ENCODE assay signal across 8 mouse cellular contexts in the genomic region with DNA sequence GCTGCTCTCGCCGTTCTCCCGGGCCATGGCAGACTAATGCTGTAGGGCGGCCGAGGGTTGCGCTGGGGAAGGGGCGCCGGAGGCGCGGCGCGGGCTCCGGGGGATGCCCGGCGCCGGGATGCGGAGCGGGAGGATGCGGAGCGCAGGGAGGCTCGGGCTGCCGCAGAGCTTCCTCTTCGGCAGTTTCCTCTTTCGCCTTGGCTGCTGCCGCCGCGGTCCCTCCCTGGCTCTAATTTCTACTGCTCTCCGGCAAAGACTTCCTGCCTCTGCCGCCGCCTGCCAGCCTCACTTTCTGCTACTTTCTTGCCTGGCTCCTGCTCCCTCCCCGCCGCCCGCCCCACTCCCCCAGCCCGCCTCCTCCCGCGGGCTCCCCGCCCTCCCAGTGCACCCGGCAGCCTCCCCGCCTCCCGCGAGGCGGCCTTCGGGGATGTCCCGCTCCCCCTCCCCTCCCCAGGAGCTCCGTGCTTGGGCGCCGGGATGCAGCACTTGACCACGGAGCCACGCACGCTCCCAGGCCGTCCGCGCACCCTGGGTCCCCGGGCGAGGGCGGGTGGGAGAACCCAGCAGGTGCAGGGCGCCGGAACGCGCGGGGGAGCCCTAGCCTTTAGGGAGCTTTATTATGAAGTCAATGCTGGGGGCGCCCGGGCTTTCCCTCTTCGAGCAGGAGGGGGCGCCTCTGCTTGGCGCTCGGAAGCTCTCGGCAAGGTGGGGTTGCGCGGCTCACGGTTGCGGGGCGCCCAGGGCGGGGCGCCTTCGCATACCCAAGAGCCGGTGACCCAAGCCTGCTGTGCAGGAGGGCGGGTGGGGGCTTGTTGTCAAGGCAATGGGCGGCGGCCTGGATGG. TPM values are rescaled to one million over a fixed set of nuclear protein-coding genes. Genes with fewer than 3 reads are reported as not detected.
A peak's percentile ranks its signal among the peaks of the same experiment; 100 is the strongest.
DNase-seq lines count a peak whose midpoint lies in the region; ATAC-seq lines count a peak whose summit lies in the region.

A gene (minus strand): TSS at position 305 of the 843 bp plus-strand sequence.

- peak within 1 kb of the TSS; percentile 74 for H3K4me3 ChIP-seq in hindbrain, embryonic 14.5 days (replicated peaks; ENCODE audit: low read length)

- peak; percentile 86 for DNase-seq in Muller cell, postnatal 12 days (ENCODE audit: inconsistent ontology term)
- peak; percentile 86 for DNase-seq in cerebellum, adult 9-11 months
- peak; percentile 76 to 78 for DNase-seq in frontal cortex, postnatal 25 days (ENCODE audit: low spot score in 2 of 2)
- DNase-seq in hindbrain, embryonic 14.5 days (ENCODE audit: low spot score): peak; percentile 72
- DNase-seq in left cerebral cortex, adult 11 months (ENCODE audit: low spot score): peak; percentile 77
- peak; percentile 80 for DNase-seq in lung, postnatal 36 days
- peak; percentile 81 for DNase-seq in retina, embryonic 14.5 days (ENCODE audit: low spot score)
- peak; percentile 94 for DNase-seq in thymus, postnatal 36 days

- ATAC-seq in hindbrain, embryonic 14.5 days (ENCODE audit: low FRiP score): peak; percentile 82

- H3K36me3 ChIP-seq in hindbrain, embryonic 14.5 days (replicated peaks; ENCODE audit: control insufficient read depth, insufficient read depth): no peaks in the 10 kb centered on the region

- H3K4me1 ChIP-seq in hindbrain, embryonic 14.5 days (replicated peaks; ENCODE audit: control insufficient read depth, insufficient read depth, low read length): peaks cover 10% of the 10 kb centered on the region; the same call in 1 of the 2 replicates

- peak within 1 kb of the TSS; percentile 80 for H3K27ac ChIP-seq in hindbrain, embryonic 14.5 days

- H3K4me2 ChIP-seq in hindbrain, embryonic 14.5 days (replicated peaks): peak within 1 kb of the TSS; percentile 91

- H3K9ac ChIP-seq in hindbrain, embryonic 14.5 days: peak within 1 kb of the TSS; percentile 73

- peaks cover 12% of the 10 kb centered on the region; the same call in 1 of the 2 replicates for H3K27me3 ChIP-seq in hindbrain, embryonic 14.5 days (ENCODE audit: control insufficient read depth, insufficient read depth, low read length)

- H3K9me3 ChIP-seq in hindbrain, embryonic 14.5 days (ENCODE audit: control insufficient read depth, low read length): 0 out of 2 replicates have a peak, but pooled peaks cover 3% of the 10 kb centered on the region

- 0% methylated on average over 51 of the region's 80 CpGs for WGBS in hindbrain, embryonic 14.5 days

RNA-seq across cellular contexts. Expression of the gene that starts here (rescaled TPM):
- 6.7 and 7.7 TPM in 2 replicates for polyA plus RNA-seq in hindbrain, embryonic 14.5 days (2014; fragmentation: Nextera tagmentation; extraction: Ambion mirVana)

Comparison
In these comparisons a context has a peak if more than half of its experiments do, and no peak if none do; other contexts are left out.
1. Peak in every context shown above with its lines: DNase-seq, ATAC-seq, H3K4me3 ChIP-seq and H3K27ac ChIP-seq.